Mouse (Mus musculus): ENCODE results near the gene Fbxo40. TPM values are rescaled to one million over a fixed set of nuclear protein-coding genes. Genes with fewer than 3 reads are reported as not detected.

Fbxo40 gene
- polyA plus RNA-seq, 1 experiment: 2.0 TPM

GRCm38 (mm10) chr16:36951029-36951428 is 39.2 kb downstream of the Fbxo40 start:
- 60% methylated on average over 4 of the region's 4 CpGs for WGBS
- no peak for DNase-seq
- no peak overlapping the region for H3K4me3 ChIP-seq (replicated peaks; ENCODE audit: extremely low read depth, low read depth, low read length)
- TF ChIP-seq POLR2A (IDR thresholded peaks at IDR 0.05; ENCODE audit: borderline replicate concordance, extremely low read depth, low read depth, low read length): no peak
- TF ChIP-seq CTCF (IDR thresholded peaks at IDR 0.05; ENCODE audit: insufficient read depth, low read length): no peak
- H3K4me1 ChIP-seq (ENCODE audit: control insufficient read depth, insufficient read depth, low read length): no peaks in the 10 kb centered on the region

- 55% methylated on average over 8 of the region's 8 CpGs for WGBS
- no peaks in the 10 kb centered on the region for H3K4me1 ChIP-seq (ENCODE audit: control insufficient read depth, insufficient read depth, low read length)
- TF ChIP-seq CTCF (IDR thresholded peaks at IDR 0.05; ENCODE audit: insufficient read depth, low read length): no peak
- no peak for TF ChIP-seq POLR2A (IDR thresholded peaks at IDR 0.05; ENCODE audit: borderline replicate concordance, extremely low read depth, low read depth, low read length)
- H3K4me3 ChIP-seq (replicated peaks; ENCODE audit: extremely low read depth, low read depth, low read length): no peak overlapping the region
- DNase-seq: no peak
Measured at GRCm38 (mm10) chr16:36949614-36950336, 40.5 kb downstream of the Fbxo40 start.

GRCm38 (mm10) chr16:36947646-36948197 is 42.5 kb downstream of the Fbxo40 start:
- WGBS: 68% methylated on average over 4 of the region's 4 CpGs
- TF ChIP-seq CTCF (IDR thresholded peaks at IDR 0.05; ENCODE audit: insufficient read depth, low read length) (no peak), POLR2A (IDR thresholded peaks at IDR 0.05; ENCODE audit: borderline replicate concordance, extremely low read depth, low read depth, low read length) (no peak)
- Histone ChIP-seq H3K4me3 (replicated peaks; ENCODE audit: extremely low read depth, low read depth, low read length) (no peak overlapping the region), H3K4me1 (ENCODE audit: control insufficient read depth, insufficient read depth, low read length) (no peaks in the 10 kb centered on the region)
- DNase-seq: no peak

- TF ChIP-seq CTCF (IDR thresholded peaks at IDR 0.05; ENCODE audit: insufficient read depth, low read length) (no peak), POLR2A (IDR thresholded peaks at IDR 0.05; ENCODE audit: borderline replicate concordance, extremely low read depth, low read depth, low read length) (no peak)
- 82% methylated on average over 8 of the region's 8 CpGs for WGBS
- Histone ChIP-seq H3K4me3 (replicated peaks; ENCODE audit: extremely low read depth, low read depth, low read length) (no peak overlapping the region), H3K4me1 (ENCODE audit: control insufficient read depth, insufficient read depth, low read length) (peaks cover 3% of the 10 kb centered on the region; the same call in 1 of the 2 replicates)
- DNase-seq: no peak
Measured at GRCm38 (mm10) chr16:36946459-36947159, 43.7 kb downstream of the Fbxo40 start.

GRCm38 (mm10) chr16:36944895-36945424 is 45.3 kb downstream of the Fbxo40 start:
- Histone ChIP-seq H3K4me1 (ENCODE audit: control insufficient read depth, insufficient read depth, low read length) (peaks cover 4% of the 10 kb centered on the region; the same call in 1 of the 2 replicates), H3K4me3 (replicated peaks; ENCODE audit: extremely low read depth, low read depth, low read length) (no peak overlapping the region)
- TF ChIP-seq POLR2A (IDR thresholded peaks at IDR 0.05; ENCODE audit: borderline replicate concordance, extremely low read depth, low read depth, low read length) (no peak), CTCF (IDR thresholded peaks at IDR 0.05; ENCODE audit: insufficient read depth, low read length) (no peak)
- 71% methylated on average over 12 of the region's 12 CpGs for WGBS
- DNase-seq: no peak

GRCm38 (mm10) chr16:36943591-36943990 is 46.7 kb downstream of the Fbxo40 start:
- 90% methylated on average over 3 of the region's 3 CpGs for WGBS
- TF ChIP-seq CTCF (IDR thresholded peaks at IDR 0.05; ENCODE audit: insufficient read depth, low read length): no peak
- no peak for TF ChIP-seq POLR2A (IDR thresholded peaks at IDR 0.05; ENCODE audit: borderline replicate concordance, extremely low read depth, low read depth, low read length)
- peaks cover 4% of the 10 kb centered on the region; the same call in 1 of the 2 replicates for H3K4me1 ChIP-seq (ENCODE audit: control insufficient read depth, insufficient read depth, low read length)
- no peak for DNase-seq
- H3K4me3 ChIP-seq (replicated peaks; ENCODE audit: extremely low read depth, low read depth, low read length): no peak overlapping the region

GRCm38 (mm10) chr16:36941895-36942294 is 48.4 kb downstream of the Fbxo40 start:
- no peak for DNase-seq
- H3K4me3 ChIP-seq (replicated peaks; ENCODE audit: extremely low read depth, low read depth, low read length): no peak overlapping the region
- no peak for TF ChIP-seq POLR2A (IDR thresholded peaks at IDR 0.05; ENCODE audit: borderline replicate concordance, extremely low read depth, low read depth, low read length)
- H3K4me1 ChIP-seq (ENCODE audit: control insufficient read depth, insufficient read depth, low read length): peaks cover 4% of the 10 kb centered on the region; the same call in 1 of the 2 replicates
- 60% methylated on average over 4 of the region's 4 CpGs for WGBS

- TF ChIP-seq CTCF (IDR thresholded peaks at IDR 0.05; ENCODE audit: insufficient read depth, low read length): no peak
- TF ChIP-seq POLR2A (IDR thresholded peaks at IDR 0.05; ENCODE audit: borderline replicate concordance, extremely low read depth, low read depth, low read length): no peak
- WGBS: 46% methylated on average over 6 of the region's 6 CpGs
- DNase-seq: no peak
- no peak overlapping the region for H3K4me3 ChIP-seq (replicated peaks; ENCODE audit: extremely low read depth, low read depth, low read length)
- H3K4me1 ChIP-seq (ENCODE audit: control insufficient read depth, insufficient read depth, low read length): peaks cover 4% of the 10 kb centered on the region; the same call in 1 of the 2 replicates
Measured at GRCm38 (mm10) chr16:36941137-36941727, 49.0 kb downstream of the Fbxo40 start.

GRCm38 (mm10) chr16:36935814-36936213 is 54.5 kb downstream of the Fbxo40 start:
- no peak for DNase-seq
- WGBS: 78% methylated on average over 3 of the region's 3 CpGs
- TF ChIP-seq CTCF (IDR thresholded peaks at IDR 0.05; ENCODE audit: insufficient read depth, low read length) (no peak), POLR2A (IDR thresholded peaks at IDR 0.05; ENCODE audit: borderline replicate concordance, extremely low read depth, low read depth, low read length) (no peak)
- Histone ChIP-seq H3K4me3 (replicated peaks; ENCODE audit: extremely low read depth, low read depth, low read length) (no peak overlapping the region), H3K4me1 (ENCODE audit: control insufficient read depth, insufficient read depth, low read length) (no peaks in the 10 kb centered on the region)
